Mouse (Mus musculus) R1 (cell line): Measurements from ENCODE around the gene Nme7.

ENCODE experiments used
- DNase-seq: peaks from one replicate; pipeline ENCODE4 v3.0.0-alpha.2; 2018; ENCODE audit warnings: low read depth, low spot score

Gene Nme7

DNA sequence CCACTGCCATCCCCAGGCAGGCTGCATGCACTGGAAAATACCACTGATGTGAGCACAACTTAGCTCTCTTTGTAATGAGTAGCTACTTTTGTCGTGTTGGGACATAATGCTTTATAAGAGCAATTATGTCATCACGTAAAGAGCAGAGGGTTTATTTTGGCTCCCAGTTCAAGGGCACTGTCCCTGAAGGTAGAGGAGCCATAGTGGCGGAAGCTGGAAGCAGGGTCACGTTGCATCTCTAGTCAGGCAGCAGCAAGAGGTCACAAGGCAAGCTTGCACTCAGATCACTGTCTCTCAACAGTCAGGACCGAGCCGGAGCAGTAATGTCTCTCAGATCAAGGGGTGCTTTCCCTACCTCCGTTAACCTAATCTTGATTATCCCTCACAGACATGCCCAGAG is 123.9 kb downstream of the Nme7 start:
- no peak for DNase-seq

DNA sequence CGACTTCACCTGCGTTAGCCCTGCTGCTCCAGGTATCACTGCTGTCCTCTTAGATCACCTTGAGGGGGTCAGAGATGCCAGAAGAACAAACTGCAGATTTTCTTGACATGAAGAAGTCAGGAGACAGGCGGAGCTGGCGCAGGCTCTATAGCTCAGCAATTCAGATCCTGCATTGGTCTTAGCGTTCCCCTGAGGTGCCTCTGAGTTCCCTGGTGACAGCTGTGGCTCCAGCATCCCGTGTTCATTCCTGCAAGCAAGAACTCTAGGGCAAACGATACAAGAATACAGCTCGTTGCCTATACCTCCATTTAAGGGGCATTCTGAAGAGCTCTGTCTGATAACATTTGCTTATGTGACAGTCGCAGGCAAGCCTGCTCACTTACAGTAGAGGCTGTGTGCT is 124.7 kb downstream of the Nme7 start:
- DNase-seq, result no peak

DNA sequence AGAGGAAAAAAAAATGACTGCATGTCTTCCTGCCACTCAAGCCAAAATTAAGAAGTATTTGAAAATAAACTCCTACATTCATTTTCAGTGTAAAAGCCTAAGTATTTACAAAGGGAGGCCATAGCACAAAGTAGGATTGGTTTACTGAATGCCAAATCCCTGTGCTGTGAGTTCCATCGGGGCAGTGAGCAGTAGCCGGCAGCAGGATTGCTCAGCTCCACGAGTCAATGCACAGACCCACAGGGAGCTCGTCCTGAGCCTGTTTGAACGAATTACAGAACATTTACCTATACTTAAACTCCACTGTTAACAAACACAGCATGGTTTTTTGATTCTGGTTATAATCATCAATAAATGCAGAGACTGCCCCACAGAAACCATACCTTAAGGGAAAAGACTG is 128.7 kb downstream of the Nme7 start:
- no peak for DNase-seq

DNA sequence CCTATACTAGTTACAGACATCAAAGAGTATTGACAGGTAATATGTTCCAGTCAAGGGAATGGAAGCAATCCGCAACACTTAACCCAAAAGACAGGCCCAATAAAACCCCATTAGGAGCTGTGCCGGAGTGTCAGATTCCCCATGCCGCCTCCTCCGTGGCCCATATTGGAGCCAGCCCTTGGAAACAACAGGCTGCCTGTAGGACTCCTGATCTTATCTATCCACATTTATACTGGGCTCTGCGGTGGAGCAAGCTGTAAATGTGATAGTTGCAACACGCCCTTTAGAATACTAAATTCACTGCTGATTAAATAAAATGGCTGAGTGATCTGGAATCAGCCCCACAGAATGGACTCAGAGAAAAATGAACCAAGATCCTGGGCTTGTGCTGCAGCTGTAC is 130.1 kb downstream of the Nme7 start:
- no peak for DNase-seq

DNA sequence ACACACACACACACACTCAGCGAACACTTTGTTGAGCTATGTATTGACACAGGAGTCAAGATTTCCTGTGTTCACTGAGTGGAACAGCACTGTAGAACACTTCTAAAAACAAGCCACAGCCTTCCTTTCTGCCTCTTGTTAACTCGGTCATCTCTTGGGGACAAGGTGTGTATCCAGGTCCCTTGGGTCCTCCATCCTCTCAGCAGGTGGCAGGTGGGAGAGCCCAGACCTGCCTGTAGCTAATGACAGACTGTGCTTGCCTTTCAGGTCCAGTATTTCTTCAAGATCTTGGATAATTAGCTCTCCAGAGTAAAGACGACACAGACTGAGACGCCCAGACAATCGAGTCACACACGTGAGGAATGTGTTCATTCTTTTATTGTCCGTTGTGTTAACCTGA is 132.8 kb downstream of the Nme7 start:
- DNase-seq, result no peak

DNA sequence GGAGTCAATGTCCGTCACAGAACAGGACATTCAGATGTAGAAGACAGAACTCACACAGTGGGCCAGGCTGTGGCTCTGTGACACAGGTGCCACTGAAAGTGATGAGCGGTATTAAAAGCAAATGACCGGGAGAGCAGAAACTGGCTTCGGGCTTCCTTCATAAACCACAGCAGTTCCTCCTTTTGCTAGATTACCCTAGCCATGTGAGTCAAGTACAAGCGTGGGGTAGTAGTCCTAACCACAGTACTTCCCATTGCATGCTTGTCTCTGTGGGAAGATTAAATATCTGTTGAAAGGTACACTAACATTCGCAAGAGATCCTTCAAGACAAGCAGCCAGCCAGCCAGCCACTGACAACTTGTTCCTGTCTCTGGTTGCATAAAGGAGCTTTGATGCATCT is 136.3 kb downstream of the Nme7 start:
- DNase-seq, result no peak

DNA sequence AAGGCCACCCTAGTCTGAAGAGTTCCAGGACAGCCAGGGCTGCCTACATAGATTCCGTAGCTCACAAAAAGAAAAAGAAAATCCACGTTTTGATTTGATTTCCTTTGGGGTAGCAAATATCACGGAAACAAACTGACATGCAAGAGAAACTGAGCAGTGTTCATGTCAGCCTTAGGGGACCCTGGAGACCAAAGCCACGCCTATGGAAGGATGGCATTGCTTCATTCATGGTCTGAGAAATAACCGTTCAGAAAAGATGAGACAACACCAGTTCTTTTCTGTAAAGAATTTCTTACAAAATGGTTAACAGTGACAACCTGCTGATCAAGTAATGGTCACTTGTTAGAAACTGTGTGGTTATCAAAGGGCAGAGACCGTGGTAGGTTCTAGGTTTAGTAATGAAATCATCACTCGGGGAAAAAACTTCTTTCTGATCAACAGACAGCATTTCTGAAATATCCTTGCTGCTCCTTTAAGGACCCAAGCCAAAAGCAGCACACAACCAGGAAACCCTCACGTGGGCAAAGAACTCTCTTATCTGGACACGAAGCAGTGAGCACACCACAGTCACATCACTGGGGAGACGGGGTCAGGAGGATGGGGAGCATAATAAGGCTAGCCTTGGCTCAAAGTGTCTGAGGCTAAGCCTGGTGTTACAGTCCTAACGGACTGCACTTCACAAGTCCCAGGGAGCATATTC is 136.9 kb downstream of the Nme7 start:
- DNase-seq, result no peak

DNA sequence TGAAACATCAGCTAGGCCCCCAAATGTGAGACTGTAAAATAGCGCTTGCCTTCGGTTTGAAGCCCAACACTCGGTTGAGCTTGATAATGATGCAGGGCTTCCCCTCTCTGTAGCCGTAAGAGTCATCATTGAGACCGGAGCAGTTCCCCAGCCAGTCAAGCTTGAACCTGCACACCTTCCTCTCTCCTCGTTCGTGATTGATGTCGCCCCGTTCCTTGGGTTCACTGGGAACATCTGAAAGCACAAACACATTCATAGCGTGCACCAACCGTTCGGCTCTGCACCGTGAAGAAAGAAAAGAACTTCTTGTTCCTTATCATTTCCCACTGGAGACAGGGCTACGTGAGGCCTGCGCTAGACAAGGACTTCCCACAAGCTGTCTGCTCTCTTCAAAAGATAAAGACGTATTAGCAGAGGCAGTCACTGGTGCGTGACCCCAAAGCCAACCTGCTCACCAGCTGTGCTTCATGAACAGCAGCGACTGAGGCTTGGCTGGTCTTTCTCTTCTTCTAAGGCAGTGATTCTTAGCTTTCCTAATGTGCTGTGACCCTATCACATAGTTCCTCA is 137.6 kb downstream of the Nme7 start:
- DNase-seq, result no peak

DNA sequence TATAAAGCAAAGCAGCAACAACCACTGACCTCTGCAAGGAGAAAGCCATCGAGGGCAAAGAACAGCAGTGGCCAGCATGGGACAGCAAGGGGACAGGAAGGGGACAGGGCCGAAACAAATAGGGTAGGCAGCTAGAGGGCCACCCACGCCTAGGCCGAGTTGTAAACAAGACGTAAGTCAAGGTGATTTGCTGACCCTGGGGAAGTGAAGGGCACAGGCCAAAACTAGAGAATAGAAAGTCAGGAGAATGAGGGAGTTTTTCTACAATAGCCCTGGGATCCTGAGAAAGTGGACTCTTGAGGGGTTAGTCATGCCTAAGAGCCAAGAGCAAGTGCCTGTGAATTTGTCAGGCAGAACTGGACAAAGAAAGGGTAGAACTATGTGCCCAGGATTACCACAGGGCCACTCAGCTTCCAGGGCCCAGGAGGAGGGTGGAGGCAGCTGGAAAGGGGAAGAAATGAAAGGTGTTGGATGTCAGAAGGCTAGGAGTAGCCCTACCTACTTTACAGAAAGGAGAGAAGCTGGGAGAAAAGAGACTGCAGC is 141.8 kb downstream of the Nme7 start:
- DNase-seq, result no peak

DNA sequence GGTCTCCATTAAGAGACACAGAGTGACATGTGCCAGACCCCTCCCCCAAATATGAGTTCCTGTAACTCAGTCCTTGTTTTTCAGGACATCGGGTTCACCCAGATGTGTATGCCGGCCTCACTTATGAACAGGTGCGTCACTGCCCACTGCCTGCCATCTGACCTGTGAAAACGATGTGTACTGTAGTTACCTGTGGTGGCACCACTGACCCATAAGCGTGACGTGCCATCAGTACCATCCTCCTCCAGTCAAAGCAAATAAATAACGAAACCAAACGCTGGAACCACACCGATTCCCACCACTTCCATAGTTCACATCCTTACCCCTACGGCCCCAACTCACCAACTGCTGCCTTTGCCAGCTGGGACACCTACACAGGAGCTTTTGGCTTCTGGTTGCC is 142.6 kb downstream of the Nme7 start:
- no peak for DNase-seq

DNA sequence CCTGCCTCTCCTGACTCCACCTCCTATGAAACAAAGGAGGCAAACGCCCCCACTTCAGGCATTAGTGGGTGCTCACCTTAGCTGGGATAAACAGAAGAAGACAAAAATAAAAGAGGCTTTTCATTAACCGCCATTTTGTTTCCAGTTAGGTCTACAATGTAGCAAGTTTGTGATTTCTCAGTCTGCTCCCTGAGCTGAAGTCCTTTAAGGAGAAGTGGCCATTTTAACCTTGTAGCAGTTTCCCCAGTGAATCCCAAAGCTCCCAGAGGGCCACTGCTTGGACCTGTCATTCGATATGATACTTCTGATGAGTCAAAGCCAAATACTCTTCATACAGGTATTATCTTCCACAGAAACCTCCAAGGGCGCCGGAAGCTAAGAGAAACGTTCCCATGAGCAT is 143.6 kb downstream of the Nme7 start:
- no peak for DNase-seq

DNA sequence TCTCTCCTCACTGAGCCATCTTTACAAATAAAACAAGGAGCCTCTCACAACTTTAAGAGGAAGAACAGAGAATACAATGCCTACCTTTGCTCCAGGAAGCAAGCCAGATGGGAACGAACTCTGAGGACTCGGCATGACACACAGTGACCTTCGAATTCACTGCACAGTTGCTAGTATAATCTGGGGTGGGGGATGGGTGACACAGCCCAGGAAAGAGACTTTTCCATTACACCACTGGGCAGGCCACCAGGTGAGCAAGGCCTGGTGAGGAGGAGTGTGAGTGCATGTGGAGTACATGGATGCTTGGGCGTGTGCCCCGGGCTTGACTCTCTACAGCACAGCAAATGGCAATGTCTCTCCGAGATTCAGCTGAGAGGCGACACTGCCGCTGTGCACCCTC is 145.7 kb downstream of the Nme7 start:
- no peak for DNase-seq

DNA sequence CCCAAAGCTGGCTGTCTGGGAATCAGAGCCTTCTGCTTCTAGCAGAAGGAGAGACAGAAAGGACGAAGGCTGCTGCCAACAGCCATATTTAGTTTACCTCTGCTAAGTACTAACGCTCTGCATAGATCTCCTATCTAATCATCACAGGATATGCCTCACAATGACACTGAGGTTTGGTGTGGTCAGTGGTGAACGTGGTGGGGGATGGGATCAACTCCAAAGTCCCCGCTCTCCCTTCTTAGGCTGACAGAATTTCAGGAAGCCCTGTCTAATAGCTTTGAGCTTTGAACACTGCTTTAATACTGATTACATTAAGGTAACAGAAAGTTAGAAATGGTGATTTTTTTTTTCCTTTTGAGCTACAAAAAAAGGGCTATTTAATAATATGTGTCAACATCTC is 146.3 kb downstream of the Nme7 start:
- DNase-seq, result no peak

DNA sequence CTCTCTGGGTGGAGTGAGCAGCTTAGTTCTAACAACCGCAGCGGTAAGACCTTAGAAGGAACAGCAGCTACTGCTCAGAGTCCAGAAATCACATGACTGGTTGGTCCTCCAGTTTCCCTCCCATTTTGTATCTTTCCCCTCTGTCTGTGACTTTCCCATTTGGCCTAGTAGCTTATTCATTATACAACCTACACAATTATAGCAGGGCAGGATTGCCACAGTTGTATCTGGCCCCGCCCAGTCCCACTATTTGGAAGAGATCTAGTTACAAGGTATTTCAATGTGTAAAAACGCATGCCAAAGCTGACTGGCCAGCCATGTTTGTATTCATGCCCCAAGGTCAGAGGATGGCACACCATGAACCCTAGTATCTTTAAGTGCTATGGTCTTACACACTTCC is 146.7 kb downstream of the Nme7 start:
- DNase-seq, result no peak

DNA sequence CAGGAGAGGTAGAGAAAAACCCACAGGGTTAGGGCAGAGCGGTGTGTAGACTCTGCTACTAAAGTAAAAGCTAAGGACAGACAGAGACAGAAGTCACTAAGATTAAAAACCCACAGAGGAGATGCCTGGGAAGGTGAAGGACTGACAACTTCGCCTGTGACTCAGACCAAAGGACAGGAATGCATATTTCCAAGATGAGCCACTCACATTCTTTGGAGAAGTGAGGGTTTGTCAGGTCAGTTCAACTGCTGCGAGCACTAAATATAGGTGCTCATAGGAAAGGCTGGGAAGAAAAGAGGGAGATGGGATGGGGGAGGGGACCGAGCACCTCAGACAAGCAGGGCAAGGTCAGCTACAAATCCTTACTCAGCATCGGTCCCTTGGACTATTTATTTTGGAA is 147.4 kb downstream of the Nme7 start:
- no peak for DNase-seq

DNA sequence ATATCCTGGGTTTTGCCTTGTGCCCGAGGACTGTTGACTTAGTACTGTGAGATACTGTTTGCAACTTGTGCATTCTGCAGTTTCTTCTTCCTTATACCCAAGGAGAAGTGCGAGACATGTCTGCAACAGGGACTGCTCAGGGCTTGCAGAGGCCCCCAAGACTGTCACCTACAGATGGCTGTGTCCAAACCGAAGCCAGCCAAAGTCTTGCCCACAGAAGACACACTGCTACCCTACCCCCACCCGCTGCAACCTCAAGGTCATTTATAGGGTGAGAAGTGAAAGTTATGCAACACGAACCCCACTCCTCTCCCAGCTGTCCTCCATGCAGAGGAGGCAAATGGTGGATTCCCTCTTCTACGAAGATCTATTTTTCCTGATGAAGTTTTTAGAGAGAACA is 148.7 kb downstream of the Nme7 start:
- no peak for DNase-seq

DNA sequence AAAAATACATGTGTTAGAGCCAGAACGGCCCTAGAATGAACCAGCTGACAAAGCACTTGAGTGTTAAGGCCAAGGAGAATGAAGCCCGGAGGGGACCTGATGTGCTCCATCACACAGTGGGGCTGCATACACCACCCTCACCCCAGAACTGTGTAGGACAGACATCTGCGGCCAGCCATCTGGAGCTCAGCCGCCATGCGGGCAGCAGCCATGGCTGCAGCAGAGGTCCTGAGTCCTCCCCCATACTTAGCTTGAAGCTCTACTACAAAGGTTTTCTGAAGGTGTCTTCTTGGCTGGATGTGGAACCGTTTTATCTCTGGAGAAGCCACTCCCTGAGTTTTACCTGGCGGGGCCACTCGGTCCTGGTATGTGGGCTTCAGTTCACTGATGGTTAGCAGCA is 149.2 kb downstream of the Nme7 start:
- DNase-seq, result no peak

DNA sequence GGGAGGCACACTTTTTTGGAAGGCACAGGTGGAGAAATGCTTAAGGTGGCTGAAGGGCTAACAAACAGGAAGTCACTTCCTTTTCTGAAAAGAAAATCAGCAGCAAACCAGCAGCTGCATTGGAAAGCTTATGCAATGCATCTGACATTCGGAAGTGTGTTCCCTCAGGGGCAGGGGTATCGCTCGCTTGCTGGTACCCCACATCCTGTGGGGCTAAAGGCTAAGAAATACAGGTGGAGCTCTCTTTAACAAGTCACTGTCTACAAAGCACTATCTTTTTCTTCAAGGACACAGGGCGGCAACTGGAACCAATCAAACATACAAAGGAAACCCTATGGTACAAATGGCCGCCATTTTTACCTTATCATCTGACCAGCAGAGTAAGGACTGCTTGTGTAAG is 149.8 kb downstream of the Nme7 start:
- DNase-seq, result no peak

DNA sequence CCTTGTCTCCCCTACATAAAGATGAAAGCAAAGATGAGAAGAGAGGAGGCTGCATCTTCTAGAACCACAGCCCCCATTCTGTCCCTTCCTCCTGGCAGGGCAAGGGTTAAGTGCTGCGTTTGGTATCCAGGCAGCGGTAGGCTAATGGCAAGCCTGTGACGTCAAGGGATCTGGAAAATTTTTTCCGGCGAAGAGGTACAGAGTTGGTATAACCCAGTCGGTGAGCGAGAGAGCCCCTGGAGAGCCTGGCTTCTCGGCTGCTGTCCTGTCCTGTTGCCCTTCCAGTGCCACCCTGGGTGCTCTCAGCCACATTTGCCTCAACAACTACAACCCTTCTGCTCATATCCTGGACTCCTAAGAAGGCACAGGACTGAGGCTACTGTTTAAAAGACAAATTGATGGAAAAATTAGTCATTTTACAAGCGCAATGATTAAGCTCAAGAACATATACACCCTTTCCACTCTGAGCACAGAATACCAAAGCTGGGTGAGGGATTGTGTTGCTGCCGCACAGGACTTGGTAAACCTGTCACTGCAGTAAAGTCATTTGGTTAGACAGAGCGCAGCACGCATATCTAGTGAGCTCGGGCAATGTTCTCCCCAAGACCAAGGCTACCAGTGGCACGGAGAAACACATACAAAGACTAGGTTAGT is 151.0 kb downstream of the Nme7 start:
- DNase-seq, result peak; percentile 68

DNA sequence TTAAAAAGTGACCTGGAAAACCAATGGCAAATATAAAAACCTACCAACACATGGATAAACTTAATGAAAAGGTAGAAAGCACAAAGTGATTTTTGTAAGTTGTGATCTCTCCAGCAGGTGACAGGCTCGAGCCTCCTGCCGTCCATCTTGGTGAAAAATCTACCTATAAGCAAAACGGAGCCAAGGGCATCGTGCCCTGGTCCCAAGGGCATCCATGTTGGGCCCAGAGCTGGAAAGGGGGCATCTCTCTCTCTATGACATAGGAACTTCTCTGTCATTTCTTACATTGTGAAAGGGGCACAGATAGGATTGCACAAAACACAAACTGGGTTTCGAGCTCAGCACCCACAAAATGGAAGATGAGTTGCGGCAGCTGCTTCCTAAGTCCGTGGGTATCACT is 151.7 kb downstream of the Nme7 start:
- DNase-seq, result no peak

DNA sequence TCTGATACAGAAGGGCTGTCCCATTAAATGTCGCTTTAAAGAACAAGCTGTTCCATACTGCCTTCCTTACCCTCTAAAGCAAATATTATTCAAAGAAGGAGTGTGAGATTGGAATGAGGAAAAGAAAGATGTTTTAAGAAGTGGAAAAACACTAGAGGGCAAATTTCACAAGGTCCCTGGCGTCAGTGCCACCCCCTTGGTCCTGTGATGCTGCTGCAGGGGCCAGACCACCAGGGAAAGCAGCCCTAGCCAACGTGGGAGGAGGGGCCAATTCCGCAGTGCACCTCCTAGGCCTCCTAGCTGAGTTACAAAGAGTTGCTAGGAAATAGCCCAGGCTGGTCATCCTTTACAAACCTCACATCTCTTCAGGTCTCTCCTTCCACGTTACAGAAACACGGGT is 152.1 kb downstream of the Nme7 start:
- DNase-seq, result no peak

DNA sequence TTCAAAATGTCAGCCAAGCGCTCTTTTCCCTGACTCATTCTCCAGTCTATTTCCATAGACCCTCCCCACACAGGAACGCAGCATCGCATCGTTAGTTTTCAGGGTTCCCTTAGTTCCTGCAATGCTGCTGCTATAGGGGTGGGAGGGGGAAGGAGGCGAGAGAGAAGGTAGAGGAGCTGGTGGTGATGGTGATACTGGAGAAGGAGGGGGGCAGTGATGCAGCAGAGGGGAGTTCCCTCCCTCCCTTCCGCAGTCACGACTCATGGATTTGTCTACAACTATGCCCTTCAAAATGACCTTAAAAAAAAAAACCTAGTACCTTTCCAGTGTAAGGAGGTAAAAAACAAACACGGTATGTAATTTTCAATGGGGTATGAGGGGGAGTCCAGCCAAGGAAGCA is 152.8 kb downstream of the Nme7 start:
- DNase-seq, result peak; percentile 73
